Mouse (Mus musculus): ENCODE results near the gene Kif26b.

GRCm38 (mm10) chr1:178942251-178942963 is 413.5 kb downstream of the Kif26b start:
- TF ChIP-seq CTCF (IDR thresholded peaks at IDR 0.05), result no peak
- TF ChIP-seq POLR2A (IDR thresholded peaks at IDR 0.05; ENCODE audit: insufficient read depth, low read depth, low read length), result no peak
- TF ChIP-seq EP300 (IDR thresholded peaks at IDR 0.05; ENCODE audit: insufficient read depth, low read depth, low read length), result no peak
